Mouse (Mus musculus): ENCODE results near the gene Znrd1. TPM values are rescaled to one million over a fixed set of nuclear protein-coding genes. Genes with fewer than 3 reads are reported as not detected.

Znrd1 gene
- polyA plus RNA-seq, 1 experiment from 2014 or later, result 19.3 TPM

DNA sequence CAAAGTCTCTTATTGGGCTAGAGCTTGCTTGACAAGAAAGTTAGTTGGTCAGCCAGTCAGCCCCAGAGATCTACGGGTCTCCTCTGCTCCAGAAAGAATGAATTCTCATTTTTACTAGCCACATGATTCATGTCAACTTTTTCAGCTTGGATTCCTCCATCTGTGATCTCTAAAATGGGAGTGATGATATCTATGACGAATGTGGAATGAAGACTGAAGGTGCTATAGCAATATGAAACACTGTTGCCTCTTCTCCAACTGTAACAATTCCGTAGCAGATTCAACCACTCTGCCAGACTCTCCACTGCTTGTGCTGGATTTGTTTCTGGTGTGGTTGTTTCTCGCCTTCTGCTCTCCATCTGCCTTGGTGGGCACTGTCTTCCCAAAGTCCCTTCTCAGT lies 27.2 kb downstream of the Znrd1 start:
- no peaks in the 10 kb centered on the region for H3K36me3 ChIP-seq (replicated peaks; ENCODE audit: insufficient read depth, low read length)
- no peaks in the 10 kb centered on the region for H3K9me3 ChIP-seq (ENCODE audit: low read length)
- H3K4me1 ChIP-seq (ENCODE audit: insufficient read depth), result no peaks in the 10 kb centered on the region
- no peak overlapping the region for H3K4me2 ChIP-seq (ENCODE audit: low read depth, low read length)
- DNase-seq (no peak), ATAC-seq (no peak)
- H3K9ac ChIP-seq (replicated peaks), result no peak overlapping the region
- no peak overlapping the region for H3K4me3 ChIP-seq (ENCODE audit: low read depth, low read length)
- no peaks in the 10 kb centered on the region for H3K27me3 ChIP-seq (ENCODE audit: insufficient read depth, low read length)
- no peak overlapping the region for H3K27ac ChIP-seq (ENCODE audit: low read depth)
- TF ChIP-seq CTCF (IDR thresholded peaks at IDR 0.05; ENCODE audit: low read depth) (no peak), EP300 (IDR thresholded peaks at IDR 0.05; ENCODE audit: low read depth) (no peak)
- WGBS (ENCODE audit: insufficient replicate concordance), result 70% methylated on average over 4 of the region's 4 CpGs

- no peak for TF ChIP-seq EP300 (IDR thresholded peaks at IDR 0.05; ENCODE audit: low read depth)
- no peak for TF ChIP-seq CTCF (IDR thresholded peaks at IDR 0.05; ENCODE audit: low read depth)
- 56% methylated on average over 6 of the region's 6 CpGs for WGBS (ENCODE audit: insufficient replicate concordance)
- Histone ChIP-seq H3K27me3 (ENCODE audit: insufficient read depth, low read length) (no peaks in the 10 kb centered on the region), H3K9me3 (ENCODE audit: low read length) (no peaks in the 10 kb centered on the region), H3K27ac (ENCODE audit: low read depth) (no peak overlapping the region), H3K4me3 (ENCODE audit: low read depth, low read length) (no peak overlapping the region), H3K9ac (replicated peaks) (no peak overlapping the region), H3K4me1 (ENCODE audit: insufficient read depth) (no peaks in the 10 kb centered on the region), H3K4me2 (ENCODE audit: low read depth, low read length) (no peak overlapping the region), H3K36me3 (replicated peaks; ENCODE audit: insufficient read depth, low read length) (no peaks in the 10 kb centered on the region)
- DNase-seq (no peak), ATAC-seq (no peak)
Observed at GRCm38 (mm10) chr17:36930233-36930632, 28.1 kb downstream of the Znrd1 start.

GRCm38 (mm10) chr17:36929236-36929932 lies 29.0 kb downstream of the Znrd1 start:
- Histone ChIP-seq H3K36me3 (replicated peaks; ENCODE audit: insufficient read depth, low read length) (no peaks in the 10 kb centered on the region), H3K27ac (ENCODE audit: low read depth) (no peak overlapping the region), H3K4me3 (ENCODE audit: low read depth, low read length) (no peak overlapping the region), H3K9ac (replicated peaks) (no peak overlapping the region), H3K9me3 (ENCODE audit: low read length) (no peaks in the 10 kb centered on the region), H3K27me3 (ENCODE audit: insufficient read depth, low read length) (no peaks in the 10 kb centered on the region), H3K4me1 (ENCODE audit: insufficient read depth) (no peaks in the 10 kb centered on the region), H3K4me2 (ENCODE audit: low read depth, low read length) (no peak overlapping the region)
- TF ChIP-seq EP300 (IDR thresholded peaks at IDR 0.05; ENCODE audit: low read depth), result no peak
- TF ChIP-seq CTCF (IDR thresholded peaks at IDR 0.05; ENCODE audit: low read depth), result no peak
- ATAC-seq (no peak), DNase-seq (no peak)
- WGBS (ENCODE audit: insufficient replicate concordance), result 64% methylated on average over 12 of the region's 12 CpGs

DNA sequence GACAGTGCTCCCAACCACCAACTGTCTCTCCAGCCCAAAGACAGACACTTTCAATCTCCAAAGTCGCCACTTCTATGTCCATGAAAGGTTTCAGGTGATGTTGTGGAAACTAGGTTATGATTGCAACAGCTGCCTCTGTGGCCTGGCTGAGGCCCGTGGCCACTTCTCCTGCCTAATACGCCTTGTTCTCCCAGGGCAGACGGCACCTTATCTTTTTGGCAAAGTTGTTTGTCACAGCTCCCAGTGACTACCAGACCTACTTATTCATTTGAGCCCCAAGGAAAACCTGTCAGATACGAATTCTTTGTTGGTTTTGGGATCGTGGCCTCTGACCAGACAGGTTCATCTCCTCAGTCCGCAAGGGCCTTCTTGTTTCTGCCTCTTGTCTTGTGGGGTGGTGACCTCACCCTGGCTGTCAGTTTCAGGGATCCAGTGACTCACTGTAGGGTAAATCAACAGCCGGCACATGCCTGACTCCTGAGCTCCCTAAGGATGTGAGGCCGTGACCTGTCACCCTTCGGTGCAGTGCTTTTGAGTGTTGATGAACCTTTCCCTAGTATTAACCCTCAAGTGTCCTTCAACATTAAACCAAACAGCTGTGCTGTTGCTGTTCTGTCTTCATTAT lies 30.8 kb downstream of the Znrd1 start:
- H3K4me3 ChIP-seq (ENCODE audit: low read depth, low read length), result no peak overlapping the region
- H3K9ac ChIP-seq (replicated peaks), result no peak overlapping the region
- H3K9me3 ChIP-seq (ENCODE audit: low read length), result no peaks in the 10 kb centered on the region
- 59% methylated on average over 10 of the region's 10 CpGs for WGBS (ENCODE audit: insufficient replicate concordance)
- no peaks in the 10 kb centered on the region for H3K4me1 ChIP-seq (ENCODE audit: insufficient read depth)
- DNase-seq (no peak), ATAC-seq (no peak)
- H3K27me3 ChIP-seq (ENCODE audit: insufficient read depth, low read length), result no peaks in the 10 kb centered on the region
- H3K4me2 ChIP-seq (ENCODE audit: low read depth, low read length), result no peak overlapping the region
- no peak for TF ChIP-seq EP300 (IDR thresholded peaks at IDR 0.05; ENCODE audit: low read depth)
- TF ChIP-seq CTCF (IDR thresholded peaks at IDR 0.05; ENCODE audit: low read depth), result no peak
- no peak overlapping the region for H3K27ac ChIP-seq (ENCODE audit: low read depth)
- no peaks in the 10 kb centered on the region for H3K36me3 ChIP-seq (replicated peaks; ENCODE audit: insufficient read depth, low read length)

- Histone ChIP-seq H3K27me3 (ENCODE audit: insufficient read depth, low read length) (no peaks in the 10 kb centered on the region), H3K36me3 (replicated peaks; ENCODE audit: insufficient read depth, low read length) (no peaks in the 10 kb centered on the region), H3K4me2 (ENCODE audit: low read depth, low read length) (no peak overlapping the region), H3K4me3 (ENCODE audit: low read depth, low read length) (no peak overlapping the region), H3K27ac (ENCODE audit: low read depth) (no peak overlapping the region), H3K9me3 (ENCODE audit: low read length) (no peaks in the 10 kb centered on the region), H3K4me1 (ENCODE audit: insufficient read depth) (no peaks in the 10 kb centered on the region), H3K9ac (replicated peaks) (no peak overlapping the region)
- DNase-seq (no peak), ATAC-seq (no peak)
- 61% methylated on average over 4 of the region's 4 CpGs for WGBS (ENCODE audit: insufficient replicate concordance)
- TF ChIP-seq EP300 (IDR thresholded peaks at IDR 0.05; ENCODE audit: low read depth), result no peak
- no peak for TF ChIP-seq CTCF (IDR thresholded peaks at IDR 0.05; ENCODE audit: low read depth)
Observed at GRCm38 (mm10) chr17:36923491-36923890, 34.9 kb downstream of the Znrd1 start.

DNA sequence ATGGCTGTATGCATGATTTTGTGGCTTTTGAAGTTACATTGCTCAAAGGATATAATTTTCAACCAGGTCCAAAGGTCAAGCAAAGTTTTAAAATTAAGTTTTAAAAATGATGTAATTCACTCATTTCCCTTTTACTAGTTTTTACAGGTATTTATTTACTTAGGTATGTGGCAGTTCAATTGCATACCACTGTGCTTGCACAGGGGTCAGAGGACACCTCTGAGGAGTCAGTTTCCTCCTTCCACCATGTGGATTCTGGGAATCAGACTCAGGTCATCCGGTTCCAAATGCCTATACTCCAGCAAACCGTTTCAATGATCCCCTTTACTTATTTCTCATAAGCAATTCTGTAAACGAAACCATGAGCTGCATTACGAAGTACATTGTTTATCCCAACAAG lies 35.6 kb downstream of the Znrd1 start:
- no peak overlapping the region for H3K27ac ChIP-seq (ENCODE audit: low read depth)
- 68% methylated on average over 4 of the region's 4 CpGs for WGBS (ENCODE audit: insufficient replicate concordance)
- TF ChIP-seq CTCF (IDR thresholded peaks at IDR 0.05; ENCODE audit: low read depth), result no peak
- no peak for TF ChIP-seq EP300 (IDR thresholded peaks at IDR 0.05; ENCODE audit: low read depth)
- H3K9me3 ChIP-seq (ENCODE audit: low read length), result no peaks in the 10 kb centered on the region
- H3K27me3 ChIP-seq (ENCODE audit: insufficient read depth, low read length), result no peaks in the 10 kb centered on the region
- DNase-seq (no peak), ATAC-seq (no peak)
- H3K4me3 ChIP-seq (ENCODE audit: low read depth, low read length), result no peak overlapping the region
- no peak overlapping the region for H3K4me2 ChIP-seq (ENCODE audit: low read depth, low read length)
- H3K36me3 ChIP-seq (replicated peaks; ENCODE audit: insufficient read depth, low read length), result no peaks in the 10 kb centered on the region
- H3K4me1 ChIP-seq (ENCODE audit: insufficient read depth), result no peaks in the 10 kb centered on the region
- H3K9ac ChIP-seq (replicated peaks), result no peak overlapping the region

Measured in liver, postnatal 0 days (tissue).